Mouse (Mus musculus): ENCODE results near the gene Nr0b2.

The Nr0b2 gene

GRCm38 (mm10) chr4:133605330-133605729 is 52.2 kb downstream of the Nr0b2 start:
- DNase-seq (ENCODE audit: low spot score in 2 of 2), result no peak

Measured in natural killer cell, adult 2 months (primary cell).